Mouse (Mus musculus) cerebellum, postnatal 4 days (tissue): ENCODE data around the gene Gcc2.
"Not testable (repeated sequence)": the region's sequence is repeated elsewhere in the genome, so short reads cannot be mapped to it uniquely, and the experiment has no call there.

ENCODE experiments used
- DNase-seq, 2 experiments: peaks; one replicate each; pipeline ENCODE4 v3.0.0; 2022; ENCODE audit warnings: low spot score in 2 of 2, mixed read lengths in 1 of 2

Gene Gcc2

GRCm38 (mm10) chr10:58231779-58232640, 23.3 kb upstream of the Gcc2 start:
- DNase-seq = peak; percentile 85 to 100

- not testable (repeated sequence) for DNase-seq
Measured at GRCm38 (mm10) chr10:58232641-58232969, 22.7 kb upstream of the Gcc2 start, which contains the start of gene Duxf3. Gene Duxf3 (minus strand): TSS chr10:58232675.

- peak; percentile 50 to 62 for DNase-seq
Measured at GRCm38 (mm10) chr10:58233054-58233739, 22.1 kb upstream of the Gcc2 start.

GRCm38 (mm10) chr10:58233740-58234121, 21.6 kb upstream of the Gcc2 start:
- DNase-seq = not testable (repeated sequence)

GRCm38 (mm10) chr10:58234985-58235384, 20.3 kb upstream of the Gcc2 start:
- not testable (repeated sequence) for DNase-seq

- no peak for DNase-seq
Measured at GRCm38 (mm10) chr10:58236613-58237012, 18.7 kb upstream of the Gcc2 start, which contains the start of gene Gm4981. Gene Gm4981 (minus strand): TSS chr10:58236701.

GRCm38 (mm10) chr10:58238984-58239740, 16.1 kb upstream of the Gcc2 start:
- DNase-seq = peak; percentile 72 to 85

- no peak for DNase-seq
Measured at GRCm38 (mm10) chr10:58249535-58249934, 5.8 kb upstream of the Gcc2 start.

GRCm38 (mm10) chr10:58254635-58255175, 592 bp upstream of the Gcc2 start:
- DNase-seq = no peak

- no peak for DNase-seq
Measured at GRCm38 (mm10) chr10:58255954-58256353, 657 bp downstream of the Gcc2 start.

GRCm38 (mm10) chr10:58258466-58258865, 3.2 kb downstream of the Gcc2 start:
- DNase-seq = no peak

- DNase-seq = no peak
Measured at GRCm38 (mm10) chr10:58282238-58282637, 26.9 kb downstream of the Gcc2 start.

- DNase-seq = no peak
Measured at GRCm38 (mm10) chr10:58290742-58291141, 35.4 kb downstream of the Gcc2 start.

- no peak for DNase-seq
Measured at GRCm38 (mm10) chr10:58294246-58294645, 38.9 kb downstream of the Gcc2 start.

- no peak for DNase-seq
Measured at GRCm38 (mm10) chr10:58295605-58296004, 40.3 kb downstream of the Gcc2 start.

GRCm38 (mm10) chr10:58304996-58305395, 49.7 kb downstream of the Gcc2 start:
- no peak for DNase-seq

GRCm38 (mm10) chr10:58306897-58307296, 51.6 kb downstream of the Gcc2 start:
- DNase-seq = no peak

GRCm38 (mm10) chr10:58310791-58311190, 55.5 kb downstream of the Gcc2 start:
- no peak for DNase-seq

- DNase-seq = no peak
Measured at GRCm38 (mm10) chr10:58312887-58313286, 57.6 kb downstream of the Gcc2 start.

- no peak for DNase-seq
Measured at GRCm38 (mm10) chr10:58320881-58321280, 65.6 kb downstream of the Gcc2 start.

GRCm38 (mm10) chr10:58322361-58323027, 67.2 kb downstream of the Gcc2 start:
- no peak for DNase-seq
